Mouse (Mus musculus) bone marrow, adult 2 months (tissue): Measurements from ENCODE around the gene Pdik1l.

Experiments used
- CTCF ChIP-seq: fragments of 200-500 bp; IDR thresholded peaks from 2 replicates; pipeline ENCODE4 v1.5.1; 2011; ENCODE audit warnings: low read length, control low read depth; ENCODE audit not compliant: control insufficient read depth, insufficient read depth
- POLR2A ChIP-seq: fragments of 200-500 bp; IDR thresholded peaks from 2 replicates; pipeline ENCODE4 v1.6.1; 2011; ENCODE audit warnings: low read depth, mild to moderate bottlenecking, control low read depth, low read length, borderline replicate concordance; ENCODE audit not compliant: control insufficient read depth

GRCm38 (mm10) chr4:134287168-134287564 is 529 bp downstream of the Pdik1l start:
- TF ChIP-seq CTCF, result no peak
- peak; percentile 86; the same call in 1 of the 2 replicates for TF ChIP-seq POLR2A
